Mouse (Mus musculus) olfactory bulb, adult 2 months (tissue): ENCODE results near the gene Eif4e2. TPM values are rescaled to one million over a fixed set of nuclear protein-coding genes. Genes with fewer than 3 reads are reported as not detected.
A peak's percentile ranks its signal among the peaks of the same experiment; 100 is the strongest.

Experiments
- H3K27ac ChIP-seq: fragments of 200-500 bp; 2 replicates; pipeline ENCODE4 v1.5.1; 2012; ENCODE audit warnings: low read depth, low read length; ENCODE audit not compliant: insufficient read depth
- H3K4me1 ChIP-seq: fragments of 200-500 bp; 2 replicates; pipeline ENCODE4 v1.6.1; 2012; ENCODE audit warnings: low read length; ENCODE audit not compliant: control insufficient read depth, insufficient read depth
- H3K4me3 ChIP-seq: fragments of 200-500 bp; 2 replicates; pipeline ENCODE4 v1.5.1; 2012; ENCODE audit warnings: mild to moderate bottlenecking, low read depth, low read length, moderate library complexity; ENCODE audit not compliant: insufficient read depth
- CTCF ChIP-seq: fragments of 200-500 bp; IDR thresholded peaks from 2 replicates; pipeline ENCODE4 v1.5.1; 2012; ENCODE audit warnings: low read depth, mild to moderate bottlenecking, low read length, moderate library complexity; ENCODE audit not compliant: insufficient read depth
- POLR2A ChIP-seq: fragments of 200-500 bp; IDR thresholded peaks from 2 replicates; pipeline ENCODE4 v1.6.1; 2012; ENCODE audit warnings: mild to moderate bottlenecking, low read depth, low read length, moderate library complexity; ENCODE audit not compliant: insufficient read depth
- WGBS: fragments of 180-500 bp; shearing (Covaris S2); methylation state at CpG from one replicate; pipeline ENCODE4 v1.1.7; 2018; 5-methylcytosine and 5-hydroxymethylcytosine counted together
- polyA plus RNA-seq: library from polyadenylated mRNA; stranded (reverse); fragments of >200 nt; gene quantifications from 2 replicates; pipeline ENCODE4 v1.2.4, GENCODE M21; 2012; ENCODE audit warnings: low replicate concordance; ENCODE audit not compliant: missing spikeins, insufficient read depth, insufficient read length

The Eif4e2 gene
- not detected in 2 replicates for polyA plus RNA-seq

DNA sequence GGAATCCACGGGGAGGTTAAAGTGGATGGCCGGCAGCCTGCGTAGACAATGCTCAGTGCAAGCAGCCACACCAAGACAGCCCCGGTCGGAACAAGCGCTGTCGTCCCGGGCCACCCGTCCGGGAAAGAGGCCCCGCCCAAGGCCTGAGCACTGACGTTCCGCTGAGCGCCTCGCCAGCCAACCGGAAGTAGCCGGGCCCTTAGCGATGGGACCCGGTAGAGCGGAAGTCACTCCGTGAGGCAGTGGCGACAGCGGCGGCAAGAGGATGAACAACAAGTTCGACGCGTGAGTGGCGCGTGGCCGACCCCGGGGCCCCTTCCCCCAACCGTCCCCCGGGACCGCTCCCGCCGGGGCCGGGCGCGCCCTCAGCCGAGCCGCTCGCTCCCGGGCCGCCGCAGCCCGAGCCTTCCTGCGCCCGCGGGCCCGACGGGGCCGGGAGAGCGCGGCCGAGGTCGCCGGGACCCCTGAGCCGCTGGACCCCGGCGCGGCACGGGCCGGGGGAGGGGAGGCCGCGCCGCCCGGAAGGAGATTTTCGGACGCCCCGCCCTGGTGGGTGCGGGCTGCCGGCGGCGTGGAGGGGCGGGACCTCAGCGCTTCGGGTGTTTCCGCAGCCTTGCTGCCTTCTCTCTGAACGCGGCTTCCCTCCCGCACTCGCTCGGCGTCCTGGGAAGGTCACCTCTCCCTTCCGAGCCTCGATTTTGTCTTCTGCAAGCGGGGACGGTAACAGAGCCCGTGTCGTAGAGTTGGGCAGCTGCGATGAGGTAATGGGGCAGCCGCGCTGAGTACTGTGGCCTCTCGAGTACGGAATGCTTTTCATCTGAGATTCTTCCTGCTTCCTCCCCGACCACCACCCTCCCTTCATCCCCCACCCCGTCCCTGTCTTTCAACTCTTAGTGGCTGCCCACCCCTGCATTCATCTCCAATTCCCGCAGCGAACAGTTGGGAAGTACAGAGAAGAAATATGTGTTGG lies at the start of gene Eif4e2:
Gene Eif4e2, plus strand, starts transcription at position 180 of the 970 bp plus-strand sequence.
- WGBS, result under 1% methylated on average over 99 of the region's 99 CpGs
- Histone ChIP-seq H3K27ac (peak within 1 kb of the TSS; percentile 78), H3K4me1 (peaks cover 5% of the 10 kb centered on the region; the same call in 1 of the 2 replicates), H3K4me3 (peak within 1 kb of the TSS; percentile 95)
- no peak; the same call in none of the 2 replicates for TF ChIP-seq POLR2A
- TF ChIP-seq CTCF, result no peak

GRCm38 (mm10) chr1:87164164-87164795 lies 49.4 kb upstream of the Eif4e2 start:
- Histone ChIP-seq H3K27ac (no peak overlapping the region), H3K4me3 (no peak overlapping the region)

GRCm38 (mm10) chr1:87164796-87165184 lies 48.9 kb upstream of the Eif4e2 start:
- H3K4me3 ChIP-seq, result no peak overlapping the region
- H3K4me1 ChIP-seq, result peaks cover 10% of the 10 kb centered on the region
- TF ChIP-seq POLR2A (no peak), CTCF (no peak)
- 19% methylated on average over 9 of the region's 9 CpGs for WGBS
- H3K27ac ChIP-seq, result no peak overlapping the region

More at GRCm38 (mm10) chr1:87164164-87164795, 49.4 kb upstream of the Eif4e2 start:
- WGBS, result 32% methylated on average over 11 of the region's 11 CpGs
- TF ChIP-seq POLR2A (no peak), CTCF (no peak)
- peaks cover 10% of the 10 kb centered on the region for H3K4me1 ChIP-seq

GRCm38 (mm10) chr1:87170458-87170857 lies 43.3 kb upstream of the Eif4e2 start:
- no peak overlapping the region for H3K27ac ChIP-seq
- 19% methylated on average over 19 of the region's 19 CpGs for WGBS
- no peak for TF ChIP-seq POLR2A
- no peak for TF ChIP-seq CTCF

GRCm38 (mm10) chr1:87171312-87171711 lies 42.4 kb upstream of the Eif4e2 start:
- Histone ChIP-seq H3K27ac (no peak overlapping the region), H3K4me1 (peaks cover 27% of the 10 kb centered on the region), H3K4me3 (no peak overlapping the region)
- WGBS, result 93% methylated on average over 1 of the region's 1 CpGs
- TF ChIP-seq CTCF (no peak), POLR2A (no peak)

More at GRCm38 (mm10) chr1:87170458-87170857, 43.3 kb upstream of the Eif4e2 start:
- Histone ChIP-seq H3K4me3 (no peak overlapping the region), H3K4me1 (peaks cover 19% of the 10 kb centered on the region)

GRCm38 (mm10) chr1:87172316-87172715 lies 41.4 kb upstream of the Eif4e2 start:
- Histone ChIP-seq H3K4me3 (no peak overlapping the region), H3K27ac (no peak overlapping the region), H3K4me1 (peaks cover 32% of the 10 kb centered on the region)
- TF ChIP-seq CTCF (no peak), POLR2A (no peak)
- WGBS, result 71% methylated on average over 9 of the region's 9 CpGs

DNA sequence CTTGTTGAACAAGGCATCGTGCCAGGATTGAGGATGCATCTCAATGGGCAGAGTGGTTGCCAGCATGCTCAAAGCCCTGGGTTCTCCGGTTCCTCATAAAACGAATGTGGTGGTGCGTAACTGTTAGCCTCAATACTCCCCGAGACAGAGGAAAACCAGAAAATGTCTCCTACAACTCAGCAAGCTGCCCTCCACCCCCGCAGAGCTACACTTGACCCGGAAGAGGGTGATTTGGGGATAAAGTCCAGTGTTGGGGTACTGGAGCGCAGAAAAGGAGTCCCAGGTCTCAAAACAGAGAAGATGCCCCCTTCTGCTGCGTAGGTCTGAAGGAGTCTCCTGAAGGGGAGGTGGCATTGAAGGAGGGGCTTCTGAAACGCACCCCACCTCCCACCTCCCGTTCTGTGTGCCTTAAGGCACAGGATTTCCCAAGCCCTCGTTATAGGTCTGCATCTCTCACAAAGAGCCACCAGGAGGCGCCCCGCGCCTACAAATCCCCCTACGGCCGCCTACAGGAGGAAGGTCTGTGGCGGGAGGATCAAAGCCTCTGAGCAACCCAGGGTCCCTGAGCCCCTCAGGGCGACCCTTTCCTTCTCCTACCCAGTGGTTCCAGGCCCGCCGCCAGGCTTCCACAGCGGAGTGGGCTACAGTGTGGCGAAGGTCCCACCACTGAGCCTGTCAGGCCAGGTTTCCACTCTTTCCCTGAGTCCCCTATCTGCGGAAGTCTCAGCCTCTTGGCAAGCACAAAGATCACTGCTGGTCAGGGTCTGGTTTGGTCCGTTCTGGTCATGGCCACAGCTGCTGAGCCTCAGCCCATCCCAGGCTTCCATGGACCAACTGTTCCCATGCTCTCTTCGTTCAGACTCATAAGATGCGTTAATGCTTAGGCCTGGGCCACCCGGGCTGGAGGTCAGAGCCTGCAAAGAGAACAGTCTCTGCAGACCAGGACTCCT lies 39.4 kb upstream of the Eif4e2 start:
- no peak overlapping the region for H3K27ac ChIP-seq
- TF ChIP-seq CTCF, result peak; percentile 57
- no peak for TF ChIP-seq POLR2A

GRCm38 (mm10) chr1:87175852-87176292 lies 37.8 kb upstream of the Eif4e2 start:
- Histone ChIP-seq H3K4me3 (no peak overlapping the region), H3K4me1 (peaks cover 35% of the 10 kb centered on the region), H3K27ac (peak overlapping the region; percentile 58; the same call in 1 of the 2 replicates)
- 9% methylated on average over 11 of the region's 11 CpGs for WGBS
- TF ChIP-seq CTCF, result 0 out of 2 replicates have a peak, but pooled peaks have one; percentile 25
- no peak for TF ChIP-seq POLR2A

More for the DNA sequence above, 39.4 kb upstream of the Eif4e2 start:
- no peak overlapping the region for H3K4me3 ChIP-seq
- 44% methylated on average over 28 of the region's 28 CpGs for WGBS
- peaks cover 32% of the 10 kb centered on the region for H3K4me1 ChIP-seq
